Mouse (Mus musculus): ENCODE measurements around the gene Slc38a2.
A peak's percentile ranks its signal among the peaks of the same experiment; 100 is the strongest.

The Slc38a2 gene

DNA sequence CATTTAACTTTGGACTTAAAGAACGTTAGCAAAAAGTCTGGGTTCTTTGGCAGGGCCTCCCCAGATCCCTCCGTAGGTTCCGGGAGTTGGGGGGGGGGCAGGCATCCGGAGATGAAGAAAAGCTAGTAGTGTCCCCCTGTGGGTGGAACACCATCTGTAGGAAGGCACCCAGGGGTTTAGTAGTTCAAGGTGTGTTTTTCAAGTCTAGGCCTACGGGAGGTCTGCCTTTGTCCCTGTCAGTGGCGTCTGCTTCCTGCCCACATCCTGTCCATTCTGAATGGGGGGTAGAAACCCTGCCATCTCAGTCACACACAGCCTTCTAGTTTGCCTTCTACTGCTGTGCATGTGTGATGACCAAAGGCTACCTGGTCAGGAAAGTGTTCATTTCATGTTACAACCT lies 20.6 kb upstream of the Slc38a2 start:
- no peak for DNase-seq (ENCODE audit: extremely low read depth, low read depth, low spot score)

DNA sequence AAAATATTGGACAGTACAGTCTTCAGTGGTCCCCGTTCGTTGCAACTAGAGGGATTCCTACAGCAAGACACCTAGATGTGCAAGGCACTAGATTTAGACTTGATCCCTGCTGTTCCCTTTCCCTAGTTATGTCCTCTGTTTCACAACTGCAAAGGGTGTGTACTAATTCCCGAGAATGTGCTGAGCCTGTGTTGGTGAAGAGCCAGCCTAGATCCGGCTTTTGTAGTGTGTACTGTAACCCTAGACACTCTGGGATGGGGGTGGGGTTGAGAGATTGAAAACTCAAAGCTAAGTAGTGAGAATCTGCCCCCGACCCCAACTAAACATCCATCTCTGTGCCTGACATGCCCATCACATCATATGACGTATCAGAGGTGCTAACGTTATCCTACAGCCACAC lies 18.9 kb upstream of the Slc38a2 start:
- no peak for DNase-seq (ENCODE audit: extremely low read depth, low read depth, low spot score)

DNA sequence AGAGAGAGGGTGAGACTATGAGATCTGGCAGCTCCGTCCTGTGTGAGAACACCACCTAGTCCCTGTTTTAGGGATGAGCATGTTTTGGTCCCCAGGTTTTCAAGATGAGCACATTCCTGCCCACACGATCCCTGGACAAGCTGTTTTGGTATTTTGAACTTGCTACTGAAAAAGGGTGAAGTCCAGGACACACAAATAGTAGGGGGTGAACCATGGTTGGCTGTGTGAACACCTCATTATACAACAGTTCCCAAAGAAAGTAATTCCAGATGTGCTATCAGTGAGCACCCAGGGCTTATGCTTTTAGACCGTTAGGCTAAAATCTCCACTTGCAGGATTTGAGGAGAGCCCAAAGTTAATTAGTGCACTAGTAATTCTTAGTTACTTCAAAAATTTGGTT lies 17.7 kb upstream of the Slc38a2 start:
- DNase-seq (ENCODE audit: extremely low read depth, low read depth, low spot score): no peak

DNA sequence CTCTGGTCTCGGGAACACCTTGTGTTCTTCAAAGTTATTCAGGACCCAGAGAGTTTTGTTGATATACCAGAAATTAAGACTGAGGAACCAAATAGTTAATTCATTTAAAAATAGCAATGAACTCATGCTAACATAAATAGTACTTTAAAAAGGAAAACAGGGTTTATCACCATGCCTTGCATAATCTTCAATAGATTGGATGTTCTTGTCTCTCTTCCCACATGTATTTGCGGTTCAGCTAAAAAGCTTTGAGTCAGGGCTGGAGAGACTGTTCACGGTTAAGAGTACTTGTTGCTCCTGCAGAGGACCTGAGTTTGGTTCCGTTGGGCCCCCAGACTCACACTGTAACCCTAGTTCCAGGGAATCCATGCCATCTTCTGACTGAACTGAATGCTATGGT lies 16.8 kb upstream of the Slc38a2 start:
- no peak for DNase-seq (ENCODE audit: extremely low read depth, low read depth, low spot score)

DNA sequence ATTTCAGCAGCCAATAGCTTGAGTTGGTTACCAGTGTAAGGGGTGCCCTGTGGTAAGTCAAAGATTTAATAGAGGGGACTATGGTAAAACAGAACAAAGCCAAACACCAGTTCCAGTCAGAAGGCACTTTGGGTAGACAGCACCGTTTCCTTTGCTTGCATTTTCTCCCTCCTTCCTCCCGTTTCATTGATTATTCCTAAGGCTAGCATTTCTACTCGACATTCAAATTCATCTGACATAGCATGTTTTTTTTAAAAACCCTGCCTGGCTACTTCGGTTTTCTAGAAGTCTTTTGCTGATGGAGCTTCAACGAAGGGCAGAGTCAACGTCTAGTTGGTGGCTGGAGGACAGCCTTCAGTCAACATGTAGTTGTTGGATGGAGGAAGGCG lies 16.2 kb upstream of the Slc38a2 start:
- no peak for DNase-seq (ENCODE audit: extremely low read depth, low read depth, low spot score)

DNA sequence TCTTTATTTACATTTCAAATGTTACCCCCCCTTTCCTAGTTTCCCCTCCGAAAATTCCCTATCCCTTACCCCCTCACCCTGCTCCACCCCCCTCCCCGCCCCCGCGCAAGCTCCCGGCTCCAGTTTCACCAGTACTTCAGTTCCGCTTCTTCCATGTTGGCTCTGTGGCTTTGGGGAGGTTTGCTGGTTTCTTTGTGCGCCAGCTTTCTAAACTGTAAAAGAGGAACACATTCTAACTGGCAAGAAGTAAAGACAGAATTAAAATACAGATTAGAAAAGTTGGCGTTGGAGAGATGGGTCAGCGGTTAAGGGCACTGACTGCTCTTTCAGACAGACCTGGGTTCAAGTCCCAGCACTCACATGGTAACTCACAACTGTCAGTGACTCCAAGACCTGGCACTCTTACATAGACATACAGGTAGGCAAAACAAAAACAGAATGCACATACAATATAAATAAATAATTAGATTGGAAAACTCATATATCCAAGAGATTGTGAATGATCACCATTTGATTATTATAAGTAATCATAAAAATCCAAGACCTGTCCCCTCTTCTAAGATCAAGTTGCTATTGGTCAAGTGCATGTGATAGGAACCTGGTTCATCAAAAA lies 15.7 kb upstream of the Slc38a2 start:
- no peak for DNase-seq (ENCODE audit: extremely low read depth, low read depth, low spot score)

DNA sequence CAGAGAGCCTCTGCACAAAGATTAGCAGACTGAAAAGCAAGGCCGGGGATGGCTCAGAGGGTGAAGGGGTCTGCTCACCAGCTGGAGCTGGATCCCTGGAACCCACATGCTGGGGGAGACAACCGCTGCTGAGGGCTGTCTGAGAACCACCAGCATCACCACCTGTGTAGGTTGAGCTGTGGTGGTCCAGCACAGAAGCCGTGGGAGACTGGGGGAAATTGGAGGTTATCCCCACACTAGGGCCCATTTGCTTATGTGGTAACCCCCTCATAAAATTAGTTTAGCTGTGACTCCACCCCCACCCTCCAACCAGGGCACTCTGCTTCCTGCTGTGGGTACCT lies 15.1 kb upstream of the Slc38a2 start:
- no peak for DNase-seq (ENCODE audit: extremely low read depth, low read depth, low spot score)

DNA sequence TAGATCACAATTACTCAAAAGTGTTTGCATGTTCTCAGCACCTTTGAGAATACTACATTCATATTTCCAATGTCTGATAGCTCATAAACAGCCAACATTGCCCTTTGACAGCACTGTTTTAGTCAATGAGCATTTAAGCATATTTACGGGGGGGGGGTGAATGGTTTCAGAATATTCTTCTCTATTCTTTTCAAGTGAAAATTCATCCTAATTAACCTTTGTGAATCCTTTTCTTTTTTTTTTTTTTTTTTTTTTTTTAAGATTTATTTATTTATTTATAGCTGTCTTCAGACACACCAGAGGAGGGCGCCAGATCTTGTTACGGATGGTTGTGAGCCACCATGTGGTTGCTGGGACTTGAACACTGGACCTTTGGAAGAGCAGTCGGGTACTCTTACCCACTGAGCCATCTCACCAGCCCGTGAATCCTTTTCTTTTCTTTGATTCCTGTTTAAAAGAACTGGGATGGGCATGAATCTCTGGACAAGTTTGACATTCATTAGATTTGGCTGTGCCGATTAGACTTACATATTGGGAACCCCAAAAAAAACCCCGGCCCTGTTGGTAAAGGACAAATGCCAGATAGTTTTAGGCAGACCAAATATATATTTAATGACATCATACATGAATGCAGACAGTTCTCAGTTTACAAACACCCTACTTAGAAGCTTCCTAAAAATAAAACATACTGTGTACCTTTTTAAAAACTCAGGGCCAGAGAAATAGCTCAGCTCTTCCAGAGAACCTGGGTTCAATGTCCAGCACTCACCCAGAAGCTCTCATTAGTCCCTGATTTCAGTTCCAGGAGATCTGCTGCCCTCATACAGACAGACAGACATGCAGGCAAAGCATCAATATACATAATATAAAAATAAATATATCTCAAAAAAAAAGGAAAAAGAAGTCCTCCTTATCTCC lies 14.5 kb upstream of the Slc38a2 start:
- DNase-seq (ENCODE audit: extremely low read depth, low read depth, low spot score): no peak

DNA sequence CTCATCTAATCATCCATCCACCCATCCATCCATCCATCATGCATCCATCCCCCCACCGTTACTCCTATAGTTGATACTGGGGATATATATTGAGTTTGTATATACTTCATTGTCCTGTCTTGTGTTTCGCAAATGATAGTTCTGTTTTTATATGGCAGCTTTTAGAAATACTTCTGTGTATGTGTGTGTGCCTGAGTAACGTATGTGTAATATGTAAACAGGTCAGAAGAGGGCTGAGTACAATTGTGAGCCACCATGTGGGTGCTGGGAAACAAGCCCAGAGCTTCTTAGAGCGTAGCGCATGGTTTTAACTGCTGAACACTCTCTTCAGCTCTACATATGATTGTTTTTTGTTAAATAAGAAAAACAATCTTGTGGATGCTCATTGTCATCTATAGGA lies 12.8 kb upstream of the Slc38a2 start:
- DNase-seq (ENCODE audit: extremely low read depth, low read depth, low spot score): no peak

DNA sequence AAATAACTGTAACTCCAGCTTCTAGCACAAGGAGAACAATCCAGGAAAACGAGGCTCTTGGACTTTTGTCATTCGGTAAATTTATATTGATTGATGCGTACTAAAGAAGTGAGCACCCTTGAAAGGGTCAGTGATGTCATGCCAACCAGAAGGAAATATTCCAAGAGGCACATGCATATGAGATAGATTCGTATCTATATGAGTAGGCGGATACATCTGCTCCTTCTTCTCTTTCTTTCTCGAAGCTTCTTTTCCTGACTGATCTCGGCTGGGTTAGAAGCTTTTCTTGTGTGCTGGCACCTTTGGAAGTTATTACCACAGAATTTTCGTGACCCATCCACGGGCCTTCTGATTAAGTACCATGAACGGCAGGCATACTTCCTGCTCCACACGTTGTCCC lies 12.1 kb upstream of the Slc38a2 start:
- no peak for DNase-seq (ENCODE audit: extremely low read depth, low read depth, low spot score)

DNA sequence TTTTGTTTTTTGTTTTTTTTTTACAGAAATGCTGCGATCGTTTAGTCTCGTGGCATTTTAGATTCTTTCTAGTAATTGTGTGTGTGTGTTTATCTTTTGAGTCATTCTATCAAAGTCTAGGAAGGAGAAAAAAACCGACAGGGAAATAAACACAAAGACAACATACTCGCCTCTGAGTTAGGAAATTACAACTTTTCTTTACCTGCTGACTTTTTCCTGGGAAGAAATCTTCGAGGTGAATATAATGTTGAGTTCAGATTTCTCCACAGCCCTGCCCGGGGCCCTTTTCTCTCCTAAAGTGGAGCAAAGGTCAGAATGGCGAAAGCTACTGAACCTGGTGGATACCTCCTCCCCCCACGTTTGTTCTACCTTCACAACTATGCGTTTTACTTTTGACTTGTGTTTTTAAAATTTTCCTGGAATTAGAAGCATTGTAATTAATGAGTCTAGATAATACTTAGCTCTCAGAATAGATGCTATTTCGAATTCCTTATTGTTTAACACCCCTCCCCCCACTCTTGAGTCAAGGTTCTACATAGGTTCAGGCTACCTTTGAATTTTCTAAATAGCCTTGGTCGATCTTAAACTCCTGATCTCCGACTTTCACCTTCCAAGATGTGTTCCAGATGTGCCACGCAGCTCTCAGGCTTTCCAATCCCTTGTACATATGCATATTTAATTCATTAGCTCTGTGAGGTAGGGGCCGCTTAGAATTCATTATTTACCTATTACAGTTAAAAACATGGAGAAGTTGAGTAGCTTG lies 11.0 kb upstream of the Slc38a2 start:
- peak; percentile 64 for DNase-seq (ENCODE audit: extremely low read depth, low read depth, low spot score)

DNA sequence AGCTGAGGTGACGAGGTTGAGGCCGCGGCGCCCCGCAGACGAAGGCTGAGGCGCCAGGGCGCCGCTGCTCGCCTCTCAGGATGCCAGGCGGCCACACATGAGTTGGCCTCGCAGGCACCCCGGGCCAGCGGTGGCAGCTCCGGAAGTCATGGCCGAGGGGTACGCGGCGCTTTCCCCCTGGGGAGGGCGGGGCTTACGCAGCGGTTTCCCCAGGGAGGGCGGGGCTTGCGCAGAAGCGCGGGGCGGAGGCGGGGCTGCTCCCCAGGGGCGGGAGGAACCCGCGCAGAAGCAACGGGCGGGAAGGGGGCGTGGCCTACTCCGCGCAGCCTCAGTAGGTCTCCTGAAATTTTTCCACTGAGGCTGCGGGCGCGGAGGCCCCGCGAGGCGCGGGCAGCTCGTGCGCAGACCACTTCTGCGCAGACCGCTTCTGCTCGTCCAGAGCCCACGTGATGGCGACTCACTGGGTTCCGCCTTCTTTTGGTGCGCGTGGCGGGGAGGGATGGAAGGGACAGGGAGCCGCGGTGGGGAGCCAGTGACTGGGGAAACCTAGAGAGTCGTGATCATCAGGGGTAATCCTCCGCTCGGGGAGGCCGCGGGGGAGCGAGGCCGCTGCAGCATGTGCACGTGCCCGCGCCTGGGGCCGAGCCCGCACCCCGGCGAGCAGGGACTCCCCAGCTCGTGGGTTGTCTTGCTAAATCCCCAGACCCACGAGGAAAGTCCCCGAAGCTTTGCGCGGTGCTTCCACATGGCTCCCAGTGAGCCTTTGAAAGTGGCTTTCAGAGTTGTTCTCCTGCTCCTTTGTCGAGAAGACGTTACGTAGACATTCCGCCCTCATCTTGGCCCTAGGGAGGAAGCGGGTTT lies 10.2 kb upstream of the Slc38a2 start:
- DNase-seq (ENCODE audit: extremely low read depth, low read depth, low spot score): peak; percentile 39

DNA sequence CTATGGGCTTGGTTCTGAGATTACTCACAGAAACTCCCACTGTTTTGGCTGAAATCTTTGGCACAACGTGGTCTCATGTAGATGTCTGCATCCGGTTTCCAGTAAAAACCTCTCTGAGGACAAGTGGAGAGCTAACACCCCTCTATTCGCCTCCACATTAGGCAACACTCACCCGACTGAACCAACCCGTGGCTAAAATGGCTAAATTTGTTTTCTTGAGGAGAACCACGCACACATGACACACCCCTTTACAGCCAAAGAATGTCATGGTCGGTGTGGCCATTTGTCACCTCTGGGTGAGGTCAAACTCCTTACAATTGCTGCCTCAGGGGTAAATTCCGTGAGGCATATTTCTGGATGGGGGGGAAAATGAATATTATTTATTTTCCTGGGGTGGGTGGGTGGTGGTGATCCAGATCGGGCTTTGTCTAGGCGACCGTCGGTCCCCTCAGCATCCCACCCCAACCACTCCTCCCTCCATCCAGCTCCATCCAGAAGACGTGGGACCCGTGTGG lies 9.5 kb upstream of the Slc38a2 start:
- no peak for DNase-seq (ENCODE audit: extremely low read depth, low read depth, low spot score)

DNA sequence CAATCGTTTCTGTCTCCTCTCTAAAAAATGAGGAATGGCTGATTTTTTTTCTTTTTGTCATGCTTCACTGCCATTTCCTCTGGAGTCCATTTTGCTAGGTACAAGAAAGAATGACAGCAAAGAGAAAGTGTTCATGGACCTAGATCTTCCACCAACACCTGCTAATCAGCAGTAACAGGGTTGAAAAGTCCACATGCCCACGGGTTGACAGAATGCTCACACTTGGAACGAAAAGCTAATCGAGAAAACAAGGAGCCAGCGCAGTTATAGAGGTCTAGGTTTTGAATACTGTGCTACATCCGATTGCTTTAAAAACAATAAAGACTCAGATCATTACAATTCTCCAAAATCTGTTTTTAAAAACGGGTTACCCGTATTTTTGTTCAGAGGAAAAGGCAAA lies 8.9 kb upstream of the Slc38a2 start:
- no peak for DNase-seq (ENCODE audit: extremely low read depth, low read depth, low spot score)

DNA sequence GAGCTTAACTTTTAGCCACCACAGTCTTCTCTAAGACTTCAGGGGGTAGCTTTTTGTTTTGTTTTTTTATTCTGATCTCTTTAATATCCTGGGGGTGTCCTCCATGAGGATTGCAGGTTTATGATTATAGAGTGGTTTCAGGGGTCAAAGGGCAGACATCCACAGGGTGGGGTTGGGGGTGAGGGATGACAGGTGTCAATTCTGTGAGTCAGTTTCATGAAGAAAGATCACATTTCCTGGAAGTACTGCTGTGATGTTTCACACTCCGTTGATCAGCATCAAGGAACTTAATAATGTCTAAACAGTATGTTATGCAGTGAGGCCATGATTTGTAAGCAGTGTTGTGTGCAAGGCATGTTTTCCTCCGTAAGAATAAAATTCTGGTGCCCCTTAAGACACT lies 8.4 kb upstream of the Slc38a2 start:
- DNase-seq (ENCODE audit: extremely low read depth, low read depth, low spot score): no peak

DNA sequence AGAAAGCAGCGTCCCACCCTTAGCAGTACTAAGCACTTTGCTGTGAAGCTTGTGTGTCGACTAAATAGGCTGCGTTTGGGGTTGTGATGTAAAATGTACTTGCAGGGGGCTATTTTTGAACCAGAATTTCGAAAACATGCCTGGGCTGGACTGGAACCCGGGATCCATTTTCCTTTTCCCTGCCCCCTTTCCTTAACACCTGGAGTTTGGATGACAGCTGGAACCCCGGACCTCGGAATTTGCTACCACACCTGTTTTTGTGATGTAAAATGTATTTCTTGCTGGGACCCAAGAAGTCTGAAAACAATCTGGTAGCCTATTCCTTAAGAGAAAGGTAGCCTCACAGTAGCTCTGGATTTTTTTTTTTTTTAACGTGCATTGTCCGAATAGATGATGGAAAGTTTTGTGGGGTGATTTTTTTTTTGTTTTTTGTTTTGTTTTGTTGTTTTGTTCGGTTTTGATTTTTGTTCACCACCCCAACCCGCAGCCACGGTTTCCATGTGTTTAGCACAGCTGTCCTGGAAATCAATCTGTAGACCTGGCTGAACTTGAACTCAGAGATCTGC lies 3.0 kb upstream of the Slc38a2 start:
- no peak for DNase-seq (ENCODE audit: extremely low read depth, low read depth, low spot score)

DNA sequence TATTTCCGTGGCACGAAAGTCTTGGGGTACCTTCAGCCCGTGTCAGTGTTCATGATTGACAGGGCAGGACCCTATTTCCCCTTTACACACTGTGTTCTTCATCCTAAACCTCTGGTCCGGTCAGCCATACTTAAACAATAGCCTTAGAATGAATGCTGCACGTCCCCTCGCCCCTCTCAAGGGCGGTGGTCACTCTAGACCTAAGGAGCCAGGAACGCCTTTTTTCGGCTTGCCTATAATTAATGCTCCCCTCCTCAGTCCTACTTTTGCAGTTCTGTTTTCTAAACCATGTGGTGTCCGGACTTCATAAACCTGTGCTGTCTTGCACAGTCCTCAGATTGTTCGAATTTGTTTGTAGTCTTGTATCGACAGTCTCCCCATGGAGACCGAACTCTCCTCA lies 1.2 kb upstream of the Slc38a2 start:
- DNase-seq (ENCODE audit: extremely low read depth, low read depth, low spot score): no peak

DNA sequence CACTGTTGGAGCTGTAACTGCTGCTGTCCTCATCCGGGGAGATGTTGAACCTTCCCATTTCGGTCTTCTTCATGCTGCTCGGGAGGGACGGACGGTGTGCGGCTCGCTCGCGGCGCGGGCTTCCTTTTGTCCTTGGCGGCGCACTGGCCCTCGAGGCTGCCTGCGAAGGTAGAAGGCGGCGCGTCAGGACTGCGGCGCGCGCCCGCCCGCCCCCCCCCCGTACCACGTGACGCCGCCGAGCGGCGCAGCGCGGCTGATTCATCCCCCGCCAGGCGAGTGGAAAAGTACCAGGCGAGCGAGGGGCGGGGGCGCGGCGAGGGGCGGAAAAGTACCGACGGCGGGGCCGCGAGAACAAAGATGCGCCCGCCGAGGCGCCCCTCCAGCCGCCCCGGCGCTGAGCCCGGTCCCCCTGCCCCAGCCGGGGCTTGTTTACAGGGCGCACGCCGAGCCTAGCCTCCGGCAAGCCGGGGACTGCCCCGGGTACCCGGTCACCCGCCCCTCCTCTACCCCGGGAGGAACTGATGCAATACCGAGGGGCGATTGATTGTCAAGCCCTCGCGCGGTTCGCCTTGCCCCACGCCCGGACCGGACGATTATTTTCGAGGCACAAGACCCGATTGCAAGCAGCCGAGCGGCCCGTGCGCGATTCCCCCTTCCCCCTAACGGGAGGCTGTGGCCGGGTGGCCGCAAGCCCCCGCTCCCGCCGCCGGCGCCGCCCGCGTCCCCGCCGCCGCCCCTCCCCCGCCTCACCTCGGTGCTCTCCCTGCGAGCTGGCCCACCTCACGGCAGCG lies 677 bp downstream of the Slc38a2 start:
- DNase-seq (ENCODE audit: extremely low read depth, low read depth, low spot score): no peak

DNA sequence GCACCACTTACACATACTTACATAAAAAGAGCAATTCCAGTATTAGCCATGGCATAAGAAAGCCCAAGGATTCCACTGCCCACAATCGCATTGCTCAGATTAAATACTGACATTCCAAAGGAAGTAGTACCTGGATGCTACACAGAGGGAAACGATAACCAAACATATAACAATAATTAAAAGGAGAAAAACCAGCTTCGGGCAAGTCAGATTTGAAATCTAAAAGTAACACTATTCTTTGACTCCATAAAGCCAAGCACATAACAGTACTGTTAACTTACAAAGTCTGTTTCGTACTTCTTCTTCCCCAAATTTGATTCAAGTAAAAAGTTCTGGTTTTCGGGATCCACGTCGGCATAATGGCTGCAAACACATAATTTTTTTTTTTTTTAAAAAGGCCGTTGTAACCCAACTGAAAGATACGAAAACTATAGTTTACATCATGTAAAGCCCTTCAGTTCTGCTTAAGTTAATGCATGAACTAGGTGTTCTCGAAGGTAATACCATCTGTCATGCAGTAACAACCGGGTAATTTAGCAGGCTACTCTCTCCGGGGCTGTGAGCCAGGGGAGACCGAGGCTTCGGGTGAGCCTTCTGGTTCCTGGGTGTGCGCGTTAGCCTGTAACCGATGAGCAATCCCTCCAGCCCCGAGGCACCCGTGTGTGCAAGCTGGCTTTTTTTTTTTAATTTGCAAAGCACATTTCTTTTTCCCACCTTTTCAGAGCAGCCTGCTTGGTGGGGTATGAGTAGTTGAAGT lies 1.5 kb downstream of the Slc38a2 start:
- DNase-seq (ENCODE audit: extremely low read depth, low read depth, low spot score): no peak

Measured in fat pad, adult 2 months (tissue).